Mouse (Mus musculus) G1E (cell line): ENCODE measurements around the gene Angptl7.

Experiments
- CTCF ChIP-seq: IDR thresholded peaks from 2 replicates; pipeline ENCODE4 v1.5.1; 2012; ENCODE audit warnings: low read depth, low read length, inconsistent platforms, mixed read lengths
- GATA1 ChIP-seq: IDR thresholded peaks from 2 replicates; pipeline ENCODE4 v1.6.1; 2012; ENCODE audit warnings: borderline replicate concordance, low read length, inconsistent platforms, mixed read lengths

DNA sequence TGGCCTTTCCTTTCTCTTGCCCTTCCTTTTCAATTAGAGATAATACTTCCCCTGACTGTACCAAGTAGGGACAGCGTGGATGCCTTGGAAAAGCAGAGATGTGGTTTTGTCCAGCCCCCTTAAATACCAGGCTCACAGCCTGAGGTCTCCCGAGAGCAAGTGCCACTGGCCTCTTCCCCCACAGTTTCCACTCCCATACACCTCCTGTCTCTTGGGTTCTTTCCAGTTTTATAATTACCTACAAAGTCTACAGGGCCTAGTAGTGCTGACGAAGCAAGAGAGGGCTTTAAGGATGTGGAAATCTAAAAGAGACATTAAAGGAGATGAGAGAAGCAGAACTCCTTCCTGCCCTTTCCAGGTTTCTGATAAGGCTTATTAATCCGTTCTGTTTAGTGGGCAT lies 17.5 kb upstream of the Angptl7 start:
- TF ChIP-seq CTCF (no peak), GATA1 (no peak)
